Mouse (Mus musculus) brain, embryonic 14.5 days (tissue): Measurements from ENCODE around the gene Map3k10. TPM values are rescaled to one million over a fixed set of nuclear protein-coding genes. Genes with fewer than 3 reads are reported as not detected.
A peak's percentile ranks its signal among the peaks of the same experiment; 100 is the strongest.

ENCODE experiments used
- DNase-seq: peaks from one replicate; pipeline ENCODE4 v3.0.0-alpha.2; 2011; ENCODE audit warnings: low read depth
- CTCF ChIP-seq: fragments of 200-500 bp; IDR thresholded peaks from 2 replicates; pipeline ENCODE4 v1.5.1; 2012; ENCODE audit warnings: inconsistent platforms, mild to moderate bottlenecking, moderate library complexity, borderline replicate concordance; ENCODE audit not compliant: insufficient read depth, insufficient read length; ENCODE audit errors: extremely low read depth
- POLR2A ChIP-seq: fragments of 200-500 bp; IDR thresholded peaks from 2 replicates; pipeline ENCODE4 v1.6.1; 2012; ENCODE audit warnings: mild to moderate bottlenecking, inconsistent platforms, borderline replicate concordance; ENCODE audit not compliant: poor library complexity, insufficient read depth, insufficient read length, severe bottlenecking; ENCODE audit errors: extremely low read depth
- polyA plus RNA-seq: library from polyadenylated mRNA; depleted of rRNA; stranded (reverse); fragments of >200 nt; gene quantifications from 2 replicates; pipeline ENCODE4 v1.2.3, GENCODE M21; 2012; rRNA removed

Map3k10 gene
- 76.8 and 93.9 TPM in 2 replicates for polyA plus RNA-seq

- TF ChIP-seq CTCF (no peak), POLR2A (peak; percentile 74; the same call in 1 of the 2 replicates)
- peak; percentile 99 for DNase-seq
These were observed at the start of gene Map3k10 for GRCm38 (mm10) chr7:27674522-27675221. Gene Map3k10, minus strand, starts transcription at chr7:27674598.

GRCm38 (mm10) chr7:27721951-27722350 lies 47.6 kb upstream of the Map3k10 start:
- DNase-seq: no peak
- no peak for TF ChIP-seq POLR2A
- no peak for TF ChIP-seq CTCF

DNA sequence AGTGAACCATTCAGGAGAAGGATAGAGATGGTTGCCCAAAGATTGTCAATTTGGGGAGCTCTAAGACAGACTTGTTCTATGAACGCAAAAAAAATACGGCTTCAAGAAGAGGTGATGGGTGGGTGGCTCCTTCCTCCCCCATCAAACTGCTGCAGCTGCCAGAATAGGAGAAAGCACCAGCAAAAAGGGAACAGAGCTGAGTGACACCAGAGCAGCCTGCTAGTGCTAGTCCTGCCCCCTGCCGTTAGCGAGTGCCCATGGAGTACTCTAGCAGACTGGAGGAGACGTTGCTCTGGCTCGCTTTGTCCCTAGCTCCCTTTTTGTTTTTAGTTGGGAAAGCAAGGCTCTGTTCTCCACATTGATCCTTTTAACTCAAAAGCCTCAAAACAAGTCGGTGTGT lies 36.0 kb upstream of the Map3k10 start:
- no peak for TF ChIP-seq CTCF
- TF ChIP-seq POLR2A: no peak
- no peak for DNase-seq

DNA sequence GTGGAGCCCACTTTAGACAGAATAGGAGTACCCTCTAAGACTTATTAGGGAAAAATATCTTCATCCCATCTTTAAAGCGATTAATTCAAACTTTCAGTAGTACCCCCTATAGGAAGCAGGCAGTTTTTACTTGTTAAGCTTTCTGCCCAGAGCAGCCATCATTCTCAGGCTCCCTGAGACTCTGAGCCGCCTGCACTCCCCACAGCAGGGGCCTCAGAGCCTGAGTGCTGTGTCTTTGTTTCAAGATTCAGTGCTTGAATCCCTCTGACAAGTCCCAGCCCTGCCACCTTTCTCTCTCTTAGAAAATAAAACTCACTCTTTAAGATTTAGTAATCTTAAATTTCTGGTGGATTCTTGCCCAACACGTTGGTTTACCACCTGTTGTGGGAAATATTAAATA lies 22.3 kb upstream of the Map3k10 start:
- no peak for DNase-seq
- TF ChIP-seq POLR2A (no peak), CTCF (no peak)

DNA sequence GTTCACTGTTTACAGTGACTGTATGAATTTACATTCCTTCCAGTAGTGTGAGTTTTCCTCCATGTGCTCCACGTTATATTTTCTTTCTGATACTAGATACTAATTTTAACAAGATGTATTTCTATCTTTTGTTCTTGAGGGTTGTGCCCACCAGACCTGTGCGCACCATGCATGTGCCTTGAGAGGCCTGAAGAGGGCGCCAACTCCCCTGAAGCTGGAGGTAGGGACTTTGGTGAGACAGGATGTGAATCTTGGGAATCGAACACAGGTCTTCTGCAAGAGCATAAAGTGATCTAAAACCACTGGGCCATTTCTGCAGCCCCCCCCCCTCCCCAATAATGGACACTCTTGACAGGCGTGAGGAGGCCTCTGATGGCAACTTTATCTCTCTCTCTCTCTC lies 16.7 kb upstream of the Map3k10 start:
- DNase-seq: peak; percentile 66
- TF ChIP-seq CTCF (peak; percentile 77), POLR2A (no peak)

DNA sequence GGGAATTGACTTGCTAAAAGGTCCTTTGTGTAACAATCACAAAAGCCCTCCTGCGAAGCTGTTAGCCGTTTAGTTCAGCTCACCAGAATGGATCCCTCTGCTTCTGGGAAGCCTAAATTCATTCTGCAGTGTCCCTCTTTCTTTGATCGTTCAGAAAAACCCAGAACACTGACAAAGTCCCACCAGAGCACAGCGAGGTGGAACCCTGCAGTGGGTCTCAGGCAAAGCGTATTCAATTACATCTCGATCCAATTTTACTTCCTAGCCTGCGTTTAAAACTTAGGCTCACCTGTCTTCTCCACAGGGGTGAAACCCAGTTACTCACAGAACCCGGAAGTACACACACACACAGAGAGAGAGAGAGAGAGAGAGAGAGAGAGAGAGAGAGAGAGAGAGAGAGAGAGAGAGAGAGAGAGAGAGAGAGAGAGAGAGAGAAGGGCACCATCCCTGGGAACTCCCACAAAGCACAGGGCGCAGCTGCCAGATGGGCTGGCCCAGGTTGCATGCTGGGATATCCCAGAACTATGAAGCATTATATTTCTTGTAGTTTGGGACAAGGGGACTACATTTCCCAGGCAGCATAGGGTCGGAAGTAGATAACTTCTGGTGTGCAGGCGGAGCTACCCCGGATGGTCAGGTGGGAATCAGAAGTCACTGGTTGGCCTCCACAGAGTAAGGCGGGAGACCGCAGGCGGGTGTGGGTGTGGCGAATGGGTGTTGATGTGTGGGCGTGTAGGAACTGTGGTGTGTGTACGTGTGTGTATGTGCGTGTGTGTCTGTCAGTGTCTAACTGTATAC lies 14.6 kb upstream of the Map3k10 start, which contains the start of gene Zfp607b:
Zfp607b (plus strand) TSS at position 526 of the 798 bp plus-strand sequence.
- TF ChIP-seq CTCF (no peak), POLR2A (peak; percentile 14; the same call in 1 of the 2 replicates)
- peak; percentile 99 for DNase-seq

DNA sequence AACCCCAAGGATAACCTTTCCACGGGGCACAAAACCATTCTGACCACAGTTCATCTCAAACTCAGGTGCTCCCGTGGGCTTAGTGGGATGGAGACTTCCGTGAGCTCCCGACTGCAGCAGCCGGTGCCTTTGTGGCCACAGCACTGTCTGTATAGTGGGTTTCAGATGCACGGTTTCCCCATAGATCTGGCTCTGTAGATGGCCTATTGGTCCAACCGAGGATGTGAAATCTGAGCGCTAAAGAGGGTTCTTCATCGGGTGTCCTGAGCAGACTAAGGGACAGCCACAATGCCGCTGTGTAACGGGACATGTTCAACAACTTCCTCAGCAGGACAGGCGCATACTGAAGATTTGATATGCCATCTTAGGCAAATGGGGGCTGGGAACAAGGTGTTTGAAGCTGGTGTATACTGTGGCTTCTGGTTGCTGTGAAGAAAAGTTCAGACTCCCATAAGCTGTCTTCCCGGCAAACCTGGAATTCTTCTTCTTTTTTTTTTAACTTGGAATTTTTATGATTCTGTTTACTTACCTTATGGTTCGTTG lies 13.9 kb upstream of the Map3k10 start:
- TF ChIP-seq POLR2A (no peak), CTCF (no peak)
- peak; percentile 14 for DNase-seq

- TF ChIP-seq POLR2A (no peak), CTCF (no peak)
These were observed 13.4 kb upstream of the Map3k10 start for GRCm38 (mm10) chr7:27687836-27688235.

DNA sequence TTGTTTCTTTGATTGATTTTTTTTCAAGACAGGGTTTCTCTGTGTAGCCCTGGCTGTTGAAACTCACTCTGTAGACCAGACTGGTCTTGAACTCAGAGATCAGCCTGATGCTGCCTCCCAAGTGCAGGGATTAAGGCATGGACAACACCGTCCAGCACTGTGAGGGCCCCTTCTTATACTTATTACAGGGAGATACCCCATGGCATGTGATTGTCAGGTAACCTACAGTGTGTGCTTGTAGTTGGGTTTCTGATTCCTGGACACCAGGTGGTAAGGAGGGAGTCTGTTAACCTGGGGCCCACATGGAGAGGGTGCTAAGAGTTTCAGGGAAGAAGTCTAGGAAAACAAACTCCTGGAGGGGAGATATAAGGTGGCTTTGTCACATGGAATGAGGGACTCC lies 12.6 kb upstream of the Map3k10 start:
- no peak for TF ChIP-seq CTCF
- no peak for TF ChIP-seq POLR2A
- DNase-seq: no peak

More at GRCm38 (mm10) chr7:27687836-27688235, 13.4 kb upstream of the Map3k10 start:
- no peak for DNase-seq

DNA sequence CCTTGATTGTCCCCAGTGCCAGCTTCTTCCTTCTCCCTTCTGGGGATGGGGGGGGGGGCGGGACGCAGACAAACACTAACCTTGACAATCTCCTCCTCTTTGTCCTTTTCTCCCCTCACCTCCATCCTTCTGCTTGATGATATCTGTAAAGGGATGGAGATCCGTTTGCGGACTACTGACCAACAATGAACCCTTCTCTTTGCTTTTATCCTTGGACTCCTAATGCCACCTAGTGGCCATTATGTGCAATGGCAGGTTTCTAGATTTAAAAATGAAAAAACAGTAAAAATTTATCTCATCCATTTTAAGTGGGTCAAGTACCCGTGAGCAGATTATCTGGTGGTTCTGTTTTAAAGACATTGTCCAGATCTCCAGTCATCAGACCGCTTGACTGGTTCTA lies 11.3 kb upstream of the Map3k10 start:
- TF ChIP-seq CTCF: peak; percentile 67; the same call in 1 of the 2 replicates
- TF ChIP-seq POLR2A: no peak
- peak; percentile 75 for DNase-seq

DNA sequence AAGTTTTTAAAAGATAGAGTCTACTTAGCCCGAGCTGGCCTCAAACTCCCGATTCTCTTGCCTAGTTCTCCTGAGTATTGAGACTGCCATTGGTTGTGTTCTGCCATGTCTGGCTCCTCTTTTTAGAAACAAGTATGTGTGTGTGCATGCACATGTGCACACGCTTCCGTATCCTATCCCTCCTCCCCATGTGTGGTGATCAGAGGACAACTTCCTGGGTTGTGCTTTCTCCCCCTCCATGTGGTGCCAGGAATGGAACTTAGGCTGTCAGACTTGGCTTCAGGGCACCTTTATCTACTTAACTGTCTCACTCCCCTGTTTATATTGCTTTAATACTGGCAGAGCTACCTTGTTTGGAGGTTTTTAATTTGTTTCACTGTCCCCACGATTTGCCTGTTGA lies 10.8 kb upstream of the Map3k10 start:
- no peak for DNase-seq
- TF ChIP-seq POLR2A (no peak), CTCF (no peak)

GRCm38 (mm10) chr7:27683218-27683617 lies 8.8 kb upstream of the Map3k10 start:
- TF ChIP-seq POLR2A (no peak), CTCF (no peak)
- DNase-seq: no peak

GRCm38 (mm10) chr7:27675222-27675612 lies 819 bp upstream of the Map3k10 start:
- no peak for DNase-seq

More at GRCm38 (mm10) chr7:27675222-27675612, 819 bp upstream of the Map3k10 start:
- no peak for TF ChIP-seq CTCF
- TF ChIP-seq POLR2A: no peak
